Mouse (Mus musculus) midbrain, postnatal 0 days (tissue): ENCODE data around the gene Plrg1. TPM values are rescaled to one million over a fixed set of nuclear protein-coding genes. Genes with fewer than 3 reads are reported as not detected.

ENCODE experiments used
- ATAC-seq: fragments of 200-750 bp; cut with Nextera tagmentation; 2 replicates; pipeline ENCODE4 v1.8.0; 2017; ENCODE audit warnings: moderate number of reproducible peaks, mild to moderate bottlenecking, moderate TSS enrichment, moderate library complexity; ENCODE audit not compliant: low FRiP score
- DNase-seq: peaks from one replicate; pipeline ENCODE4 v3.0.0-alpha.2; 2015; ENCODE audit warnings: low spot score
- H3K27ac ChIP-seq: fragments of 300-500 bp; sonication (generic); 2 replicates; pipeline ENCODE4 v1.5.1; 2014; ENCODE audit warnings: low read depth, mild to moderate bottlenecking, low read length, mixed read lengths
- H3K27me3 ChIP-seq: fragments of 300-500 bp; sonication (generic); 2 replicates; pipeline ENCODE4 v1.6.1; 2014; ENCODE audit warnings: low read length, control low read depth, mixed read lengths; ENCODE audit not compliant: insufficient read depth
- H3K36me3 ChIP-seq: fragments of 300-500 bp; sonication (generic); 2 replicates; pipeline ENCODE4 v1.6.1; 2014; ENCODE audit warnings: low read length, control low read depth, mixed read lengths; ENCODE audit not compliant: insufficient read depth
- H3K4me1 ChIP-seq: fragments of 300-500 bp; sonication (generic); 2 replicates; pipeline ENCODE4 v1.6.1; 2014; ENCODE audit warnings: mild to moderate bottlenecking, control low read depth, antibody characterized with exemption, low read length, mixed read lengths; ENCODE audit not compliant: insufficient read depth
- H3K4me2 ChIP-seq: fragments of 300-500 bp; sonication (generic); 2 replicates; pipeline ENCODE4 v1.6.1; 2014; ENCODE audit warnings: low read depth, mild to moderate bottlenecking, low read length, mixed read lengths; ENCODE audit not compliant: poor library complexity, severe bottlenecking
- H3K4me3 ChIP-seq: fragments of 300-500 bp; sonication (generic); 2 replicates; pipeline ENCODE4 v1.5.1; 2014; ENCODE audit warnings: low read depth, mild to moderate bottlenecking, low read length, moderate library complexity
- H3K9ac ChIP-seq: fragments of 300-500 bp; sonication (generic); replicated peaks from 2 replicates; pipeline ENCODE4 v1.6.1; 2014; ENCODE audit warnings: mild to moderate bottlenecking, low read length, moderate library complexity, mixed read lengths; ENCODE audit not compliant: poor library complexity, severe bottlenecking
- H3K9me3 ChIP-seq: fragments of 300-500 bp; sonication (generic); 2 replicates; pipeline ENCODE4 v1.6.1; 2016; ENCODE audit warnings: low read length, control low read depth
- CTCF ChIP-seq: IDR thresholded peaks from 2 replicates; pipeline ENCODE4 v1.5.1; 2016; ENCODE audit warnings: antibody characterized with exemption, mild to moderate bottlenecking
- WGBS: fragments of 180-500 bp; shearing (Covaris S2); extraction: QIAGEN DNeasy Blood & Tissue Kit; methylation state at CpG from one replicate; pipeline ENCODE4 v1.1.7; 2014; 5-methylcytosine and 5-hydroxymethylcytosine counted together
- polyA plus RNA-seq: library from polyadenylated mRNA; unstranded; fragments of >200 nt; fragmentation: Nextera tagmentation; extraction: Ambion mirVana; gene quantifications from 2 replicates; pipeline ENCODE4 v1.2.1, GENCODE M21; 2015
- total RNA-seq: library from RNA; depleted of rRNA; stranded (reverse); fragments of >200 nt; gene quantifications from 2 replicates; pipeline ENCODE4 v1.2.3, GENCODE M21; 2014

The Plrg1 gene
- total and polyA plus RNA-seq, 2 experiments from 2014 or later: 65.7 to 78.0 TPM

GRCm38 (mm10) chr3:83013951-83014350 lies 41.4 kb upstream of the Plrg1 start:
- DNase-seq: no peak
- H3K9me3 ChIP-seq: no peaks in the 10 kb centered on the region
- no peaks in the 10 kb centered on the region for H3K27me3 ChIP-seq
- no peak for TF ChIP-seq CTCF
- WGBS: 92% methylated on average over 10 of the region's 10 CpGs
- no peaks in the 10 kb centered on the region for H3K36me3 ChIP-seq
- no peak overlapping the region for H3K4me3 ChIP-seq
- no peak overlapping the region for H3K4me2 ChIP-seq
- H3K9ac ChIP-seq: no peak overlapping the region
- H3K27ac ChIP-seq: no peak overlapping the region
- no peaks in the 10 kb centered on the region for H3K4me1 ChIP-seq
- ATAC-seq: no peak

- no peaks in the 10 kb centered on the region for H3K4me1 ChIP-seq
- H3K27ac ChIP-seq: no peak overlapping the region
- DNase-seq (no peak), ATAC-seq (no peak)
- H3K4me3 ChIP-seq: no peak overlapping the region
- WGBS: 86% methylated on average over 1 of the region's 1 CpGs
- H3K27me3 ChIP-seq: no peaks in the 10 kb centered on the region
- H3K36me3 ChIP-seq: no peaks in the 10 kb centered on the region
- H3K9ac ChIP-seq: no peak overlapping the region
- no peak overlapping the region for H3K4me2 ChIP-seq
- no peak for TF ChIP-seq CTCF
- no peaks in the 10 kb centered on the region for H3K9me3 ChIP-seq
Observed at GRCm38 (mm10) chr3:83016236-83016635, 39.1 kb upstream of the Plrg1 start.

DNA sequence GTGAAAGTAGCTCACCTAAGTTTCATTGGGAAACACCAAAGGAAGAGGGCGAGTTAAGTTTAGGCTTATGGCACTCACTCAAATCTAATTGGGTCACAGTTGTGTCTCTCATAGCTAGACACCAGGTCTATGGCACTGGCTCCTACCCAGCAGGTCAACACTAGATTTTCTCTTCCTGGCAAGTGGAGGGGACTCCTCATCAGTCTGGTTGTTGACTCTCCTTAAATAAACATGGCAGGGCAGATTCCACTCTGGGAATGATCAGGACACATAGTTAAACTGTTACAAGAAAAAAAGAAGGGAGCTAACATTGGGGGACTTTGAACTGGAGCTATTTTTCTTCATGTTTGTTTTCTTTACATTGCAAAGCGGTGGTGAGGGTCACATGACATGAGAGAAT lies 34.9 kb upstream of the Plrg1 start:
- H3K36me3 ChIP-seq: no peaks in the 10 kb centered on the region
- ATAC-seq (no peak), DNase-seq (no peak)
- H3K9me3 ChIP-seq: no peaks in the 10 kb centered on the region
- H3K27me3 ChIP-seq: no peaks in the 10 kb centered on the region
- WGBS: 80% methylated on average over 2 of the region's 2 CpGs
- no peak overlapping the region for H3K4me3 ChIP-seq
- no peak for TF ChIP-seq CTCF
- H3K4me1 ChIP-seq: no peaks in the 10 kb centered on the region
- H3K4me2 ChIP-seq: no peak overlapping the region
- no peak overlapping the region for H3K9ac ChIP-seq
- H3K27ac ChIP-seq: no peak overlapping the region

DNA sequence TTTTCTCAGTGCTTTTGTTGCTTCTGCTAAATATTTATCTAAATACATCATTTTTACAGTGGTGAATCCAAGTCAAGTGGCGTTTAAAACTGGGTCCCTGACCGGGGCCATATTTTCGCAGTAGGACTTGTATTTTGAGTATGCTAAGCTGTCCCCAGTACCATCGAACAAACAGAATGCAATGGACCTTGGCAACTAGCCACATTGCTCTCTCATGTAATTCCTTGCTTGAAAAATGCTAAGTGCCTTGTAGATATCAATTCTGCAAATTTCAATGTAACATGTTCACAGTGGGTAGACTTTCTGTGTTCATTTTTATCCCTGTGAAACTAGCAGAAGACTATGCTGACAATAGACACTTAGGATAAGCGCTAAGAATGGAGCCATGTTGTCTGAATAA lies 34.1 kb upstream of the Plrg1 start:
- H3K36me3 ChIP-seq: no peaks in the 10 kb centered on the region
- TF ChIP-seq CTCF: no peak
- no peak overlapping the region for H3K27ac ChIP-seq
- no peaks in the 10 kb centered on the region for H3K4me1 ChIP-seq
- H3K4me2 ChIP-seq: no peak overlapping the region
- ATAC-seq (no peak), DNase-seq (no peak)
- H3K27me3 ChIP-seq: no peaks in the 10 kb centered on the region
- H3K9ac ChIP-seq: no peak overlapping the region
- no peak overlapping the region for H3K4me3 ChIP-seq
- 90% methylated on average over 5 of the region's 5 CpGs for WGBS
- H3K9me3 ChIP-seq: no peaks in the 10 kb centered on the region

GRCm38 (mm10) chr3:83025036-83025435 lies 30.3 kb upstream of the Plrg1 start:
- WGBS: 63% methylated on average over 6 of the region's 6 CpGs
- ATAC-seq (no peak), DNase-seq (no peak)
- Histone ChIP-seq H3K4me3 (no peak overlapping the region), H3K9me3 (no peaks in the 10 kb centered on the region), H3K9ac (no peak overlapping the region), H3K4me1 (no peaks in the 10 kb centered on the region), H3K27ac (no peak overlapping the region), H3K4me2 (no peak overlapping the region), H3K36me3 (no peaks in the 10 kb centered on the region), H3K27me3 (no peaks in the 10 kb centered on the region)
- no peak for TF ChIP-seq CTCF

DNA sequence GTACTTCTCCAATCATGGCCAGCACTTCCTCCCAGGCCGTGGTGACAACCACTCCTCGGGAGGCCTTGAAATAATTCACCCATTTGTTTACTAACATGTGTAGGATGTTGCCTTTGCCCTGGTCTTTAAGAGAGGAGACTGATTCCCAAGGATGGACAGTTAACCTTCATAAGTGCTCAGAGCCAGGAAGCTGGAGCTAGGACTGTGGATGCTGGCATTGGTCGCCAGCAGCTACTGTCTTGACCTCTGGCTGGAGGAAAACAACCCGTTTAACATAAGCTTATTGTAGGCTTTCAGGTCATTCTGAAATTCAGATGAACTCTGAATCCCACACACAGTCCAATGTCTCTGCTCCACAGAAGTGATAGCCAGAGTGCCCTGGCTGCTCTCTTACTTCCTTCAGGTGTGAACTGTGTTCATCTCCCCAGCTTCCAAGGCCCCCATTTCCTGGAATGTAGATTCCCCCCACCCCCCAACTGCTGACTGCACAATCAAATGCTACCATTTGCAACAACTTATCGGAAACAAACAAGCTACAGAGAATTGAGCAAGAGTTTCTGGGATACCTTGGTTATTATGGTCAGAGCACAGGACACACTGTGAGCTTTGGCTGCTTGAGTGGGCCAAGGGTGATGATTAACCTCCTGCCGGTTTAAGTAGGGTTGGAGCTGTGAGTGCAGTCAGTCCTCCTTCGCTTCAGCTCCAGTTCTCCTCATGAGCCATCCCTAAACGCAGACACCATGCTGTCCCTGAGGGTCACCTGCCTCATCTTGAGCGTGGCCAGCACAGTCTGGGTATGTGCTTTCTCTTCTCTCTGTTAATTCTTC lies 29.6 kb upstream of the Plrg1 start, which contains the start of gene Fga:
Gene Fga (plus strand): TSS at position 602 of the 827 bp plus-strand sequence.
- Histone ChIP-seq H3K36me3 (no peaks in the 10 kb centered on the region), H3K4me1 (no peaks in the 10 kb centered on the region), H3K9ac (no peak within 1 kb of the TSS), H3K27ac (no peak within 1 kb of the TSS), H3K4me3 (no peak within 1 kb of the TSS), H3K27me3 (no peaks in the 10 kb centered on the region), H3K9me3 (no peaks in the 10 kb centered on the region), H3K4me2 (no peak within 1 kb of the TSS)
- WGBS: 78% methylated on average over 9 of the region's 9 CpGs
- no peak for DNase-seq
- TF ChIP-seq CTCF: no peak
- ATAC-seq: no peak
